Mouse (Mus musculus): ENCODE data around the gene Fam53b. TPM values are rescaled to one million over a fixed set of nuclear protein-coding genes. Genes with fewer than 3 reads are reported as not detected.

Gene Fam53b
- polyA plus RNA-seq, 1 experiment from 2014 or later, result 16.6 TPM

DNA sequence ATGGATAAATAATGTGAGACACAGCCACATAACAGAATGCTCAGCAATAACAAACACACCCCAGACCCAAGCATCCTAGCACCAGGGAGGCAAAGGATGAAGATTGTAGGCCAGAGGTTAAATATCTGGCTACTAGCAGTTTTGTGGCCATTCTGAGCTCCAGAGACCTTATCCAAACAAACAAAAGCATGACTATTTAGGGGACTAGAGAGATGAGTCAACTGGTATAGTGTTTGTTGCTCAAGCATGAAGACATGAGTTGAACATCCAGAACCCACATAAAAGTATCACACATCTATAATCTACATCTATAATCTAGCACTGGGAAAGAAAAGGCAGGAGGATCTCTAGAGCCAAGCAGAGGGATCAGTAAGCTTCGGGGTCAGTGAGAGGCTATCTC, 28.8 kb upstream of the Fam53b start:
- no peak overlapping the region for H3K4me2 ChIP-seq (replicated peaks)
- no peaks in the 10 kb centered on the region for H3K4me1 ChIP-seq (replicated peaks; ENCODE audit: control insufficient read depth, insufficient read depth, low read length)
- H3K27me3 ChIP-seq (ENCODE audit: control insufficient read depth, insufficient read depth, low read length), result no peaks in the 10 kb centered on the region
- no peaks in the 10 kb centered on the region for H3K9me3 ChIP-seq (ENCODE audit: control insufficient read depth, low read length)
- no peak overlapping the region for H3K4me3 ChIP-seq (replicated peaks; ENCODE audit: low read length)
- H3K27ac ChIP-seq, result no peak overlapping the region
- H3K36me3 ChIP-seq (replicated peaks; ENCODE audit: control insufficient read depth, insufficient read depth), result peaks cover 64% of the 10 kb centered on the region
- DNase-seq (ENCODE audit: low spot score), result no peak
- WGBS, result 95% methylated on average over 1 of the region's 1 CpGs
- H3K9ac ChIP-seq, result no peak overlapping the region
- no peak for ATAC-seq (ENCODE audit: low FRiP score)

DNA sequence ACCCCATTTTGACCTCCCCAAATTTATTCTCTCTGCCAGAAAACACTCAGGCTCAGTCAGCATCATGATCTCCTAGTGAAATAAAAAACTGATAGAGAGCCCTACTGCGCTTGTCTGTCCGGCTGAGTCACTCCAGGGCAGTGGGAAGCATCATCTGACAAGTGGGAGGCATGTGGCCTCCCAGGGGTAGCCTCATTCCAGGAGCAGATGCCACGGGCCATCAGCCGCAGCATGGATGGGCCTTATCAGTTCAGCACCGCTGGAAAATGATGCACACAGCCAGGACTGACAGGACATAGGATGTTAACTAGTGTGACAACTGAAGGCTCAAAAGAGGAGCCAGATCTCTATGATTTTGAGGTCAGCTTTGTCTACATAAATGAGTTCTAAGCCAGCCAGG, 27.6 kb upstream of the Fam53b start:
- DNase-seq (ENCODE audit: low spot score), result no peak
- Histone ChIP-seq H3K27me3 (ENCODE audit: control insufficient read depth, insufficient read depth, low read length) (no peaks in the 10 kb centered on the region), H3K9ac (no peak overlapping the region), H3K4me3 (replicated peaks; ENCODE audit: low read length) (no peak overlapping the region), H3K4me2 (replicated peaks) (no peak overlapping the region), H3K9me3 (ENCODE audit: control insufficient read depth, low read length) (no peaks in the 10 kb centered on the region), H3K4me1 (replicated peaks; ENCODE audit: control insufficient read depth, insufficient read depth, low read length) (no peaks in the 10 kb centered on the region), H3K27ac (no peak overlapping the region), H3K36me3 (replicated peaks; ENCODE audit: control insufficient read depth, insufficient read depth) (peaks cover 58% of the 10 kb centered on the region)
- no peak for ATAC-seq (ENCODE audit: low FRiP score)
- WGBS, result 70% methylated on average over 5 of the region's 5 CpGs

DNA sequence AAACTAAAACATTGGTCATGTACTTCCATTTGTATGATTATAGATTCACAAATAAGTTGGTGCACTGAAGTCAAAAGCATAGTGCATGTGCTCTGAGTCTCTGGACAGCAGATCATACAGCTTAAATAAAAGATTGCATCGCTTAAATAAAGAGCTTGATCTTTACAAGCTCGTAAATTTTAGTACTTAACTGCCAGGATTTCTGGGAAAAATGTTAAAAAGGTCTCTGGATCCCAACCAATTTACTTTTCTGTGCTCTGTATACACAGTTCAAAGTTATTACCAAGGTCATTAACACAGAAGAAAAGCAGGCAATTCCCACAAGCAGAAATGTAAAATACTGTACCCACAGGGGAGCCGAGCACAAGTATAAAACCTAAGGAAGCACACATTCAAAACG, 17.3 kb upstream of the Fam53b start:
- no peak for DNase-seq (ENCODE audit: low spot score)
- Histone ChIP-seq H3K4me1 (replicated peaks; ENCODE audit: control insufficient read depth, insufficient read depth, low read length) (no peaks in the 10 kb centered on the region), H3K4me3 (replicated peaks; ENCODE audit: low read length) (no peak overlapping the region), H3K9ac (no peak overlapping the region), H3K4me2 (replicated peaks) (no peak overlapping the region), H3K27me3 (ENCODE audit: control insufficient read depth, insufficient read depth, low read length) (no peaks in the 10 kb centered on the region), H3K36me3 (replicated peaks; ENCODE audit: control insufficient read depth, insufficient read depth) (peaks cover 57% of the 10 kb centered on the region), H3K9me3 (ENCODE audit: control insufficient read depth, low read length) (no peaks in the 10 kb centered on the region), H3K27ac (no peak overlapping the region)
- 81% methylated on average over 4 of the region's 4 CpGs for WGBS
- ATAC-seq (ENCODE audit: low FRiP score), result no peak

DNA sequence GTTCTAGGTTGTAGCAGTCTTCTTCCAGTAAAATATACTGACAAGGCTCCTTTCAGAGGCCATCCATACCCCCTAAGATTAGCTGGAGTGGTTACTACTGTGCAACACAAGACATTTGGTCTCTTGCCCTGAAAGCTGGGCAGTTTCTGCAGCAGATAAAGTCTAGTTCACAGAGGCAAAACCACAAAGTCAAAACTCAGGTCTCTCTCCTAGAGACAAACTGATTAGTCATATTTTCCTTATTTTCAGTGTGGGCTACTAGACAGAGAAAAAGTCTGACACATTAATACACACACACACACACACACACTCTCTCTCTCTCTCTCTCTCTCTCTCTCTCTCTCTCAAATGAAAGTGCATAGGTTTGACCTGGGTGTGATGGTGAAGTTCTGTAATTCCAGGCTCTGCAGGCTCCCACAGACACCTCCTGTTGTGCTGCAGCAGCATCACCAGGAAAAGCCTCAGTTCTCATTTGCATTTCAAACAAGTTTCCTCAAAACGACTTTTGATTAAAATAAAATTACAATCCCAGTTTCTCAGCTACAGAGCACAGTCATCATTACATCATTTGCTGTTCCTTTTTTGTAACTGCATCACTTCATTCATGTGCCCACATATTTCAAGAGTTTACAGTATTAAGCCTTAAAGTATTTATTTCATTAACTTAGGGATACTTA, 10.8 kb upstream of the Fam53b start:
- H3K9ac ChIP-seq, result no peak overlapping the region

DNA sequence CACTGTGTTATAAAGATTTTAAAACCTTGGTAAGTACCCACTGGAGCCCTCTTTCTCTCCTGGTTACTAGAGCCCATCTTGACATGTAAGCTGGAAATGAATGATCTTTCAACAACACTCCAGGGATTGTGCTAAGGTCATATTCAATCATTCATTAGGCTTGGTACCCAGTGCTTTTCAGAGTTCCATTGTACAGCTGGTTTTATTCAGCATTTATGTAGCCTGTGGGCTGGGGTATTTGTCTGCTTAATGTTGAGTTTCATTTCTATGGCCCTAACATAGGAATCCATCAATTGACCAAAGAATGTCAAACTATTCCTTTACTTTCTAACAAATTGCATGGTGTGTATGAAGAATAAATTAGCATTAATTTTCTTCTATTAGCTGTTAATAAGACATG, 10.1 kb upstream of the Fam53b start:
- Histone ChIP-seq H3K36me3 (replicated peaks; ENCODE audit: control insufficient read depth, insufficient read depth) (peaks cover 32% of the 10 kb centered on the region), H3K4me1 (replicated peaks; ENCODE audit: control insufficient read depth, insufficient read depth, low read length) (no peaks in the 10 kb centered on the region), H3K27me3 (ENCODE audit: control insufficient read depth, insufficient read depth, low read length) (no peaks in the 10 kb centered on the region), H3K9me3 (ENCODE audit: control insufficient read depth, low read length) (no peaks in the 10 kb centered on the region), H3K4me3 (replicated peaks; ENCODE audit: low read length) (no peak overlapping the region), H3K27ac (no peak overlapping the region), H3K4me2 (replicated peaks) (no peak overlapping the region), H3K9ac (no peak overlapping the region)
- no peak for DNase-seq (ENCODE audit: low spot score)
- ATAC-seq (ENCODE audit: low FRiP score), result no peak

More for the DNA sequence above, 10.8 kb upstream of the Fam53b start:
- Histone ChIP-seq H3K9me3 (ENCODE audit: control insufficient read depth, low read length) (no peaks in the 10 kb centered on the region), H3K36me3 (replicated peaks; ENCODE audit: control insufficient read depth, insufficient read depth) (peaks cover 32% of the 10 kb centered on the region), H3K4me2 (replicated peaks) (no peak overlapping the region), H3K27ac (no peak overlapping the region), H3K4me3 (replicated peaks; ENCODE audit: low read length) (no peak overlapping the region), H3K4me1 (replicated peaks; ENCODE audit: control insufficient read depth, insufficient read depth, low read length) (no peaks in the 10 kb centered on the region), H3K27me3 (ENCODE audit: control insufficient read depth, insufficient read depth, low read length) (no peaks in the 10 kb centered on the region)
- WGBS, result 21% methylated on average over 1 of the region's 1 CpGs
- ATAC-seq (ENCODE audit: low FRiP score) (no peak), DNase-seq (ENCODE audit: low spot score) (no peak)

DNA sequence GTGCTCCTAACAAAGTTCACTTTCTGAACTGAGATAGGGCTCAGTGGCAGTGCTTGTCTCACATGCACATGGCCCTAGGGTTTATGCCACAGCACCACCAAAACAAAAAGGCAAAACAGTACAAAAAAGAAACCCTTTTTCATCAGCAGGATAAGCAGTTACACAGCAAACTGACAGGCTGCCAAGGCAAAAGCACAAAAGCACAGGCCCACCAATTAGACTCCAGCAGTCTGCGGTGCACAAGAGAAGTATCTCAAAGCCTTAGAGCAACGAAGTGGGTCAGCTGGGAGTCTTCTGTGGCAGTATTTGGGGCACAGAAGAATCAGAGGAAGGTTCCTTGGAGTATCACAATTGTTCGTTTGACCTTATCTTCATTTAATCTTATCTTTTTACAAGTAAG, 7.0 kb upstream of the Fam53b start:
- no peaks in the 10 kb centered on the region for H3K4me1 ChIP-seq (replicated peaks; ENCODE audit: control insufficient read depth, insufficient read depth, low read length)
- no peak overlapping the region for H3K9ac ChIP-seq
- DNase-seq (ENCODE audit: low spot score) (no peak), ATAC-seq (ENCODE audit: low FRiP score) (no peak)
- WGBS, result 73% methylated on average over 3 of the region's 3 CpGs
- H3K27me3 ChIP-seq (ENCODE audit: control insufficient read depth, insufficient read depth, low read length), result no peaks in the 10 kb centered on the region
- H3K4me3 ChIP-seq (replicated peaks; ENCODE audit: low read length), result no peak overlapping the region
- H3K4me2 ChIP-seq (replicated peaks), result no peak overlapping the region
- peaks cover 11% of the 10 kb centered on the region for H3K36me3 ChIP-seq (replicated peaks; ENCODE audit: control insufficient read depth, insufficient read depth)
- H3K9me3 ChIP-seq (ENCODE audit: control insufficient read depth, low read length), result no peaks in the 10 kb centered on the region
- no peak overlapping the region for H3K27ac ChIP-seq

DNA sequence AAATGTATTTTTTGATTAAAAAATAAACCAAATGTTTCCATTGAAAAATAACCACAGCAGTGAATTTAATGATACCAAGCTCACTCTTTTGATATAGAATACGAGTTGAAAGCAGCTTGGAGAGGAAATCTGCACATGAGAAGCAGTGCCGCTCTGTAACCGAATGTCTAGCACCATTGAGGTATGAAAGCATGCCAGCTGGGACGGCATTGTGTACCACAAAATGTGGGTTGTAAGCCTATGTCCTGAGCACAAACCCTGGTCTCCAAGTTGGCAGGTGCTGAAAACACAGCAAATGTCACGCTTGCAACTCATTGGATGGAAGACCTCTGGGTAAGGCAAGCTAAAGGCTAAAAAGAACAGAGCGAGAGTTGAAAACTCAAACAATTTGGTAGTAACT, 3.4 kb upstream of the Fam53b start:
- no peak overlapping the region for H3K27ac ChIP-seq
- no peak for DNase-seq (ENCODE audit: low spot score)
- ATAC-seq (ENCODE audit: low FRiP score), result no peak
- H3K36me3 ChIP-seq (replicated peaks; ENCODE audit: control insufficient read depth, insufficient read depth), result no peaks in the 10 kb centered on the region
- 66% methylated on average over 6 of the region's 6 CpGs for WGBS
- H3K27me3 ChIP-seq (ENCODE audit: control insufficient read depth, insufficient read depth, low read length), result no peaks in the 10 kb centered on the region
- H3K4me3 ChIP-seq (replicated peaks; ENCODE audit: low read length), result no peak overlapping the region
- H3K9ac ChIP-seq, result no peak overlapping the region
- H3K4me2 ChIP-seq (replicated peaks), result no peak overlapping the region
- H3K9me3 ChIP-seq (ENCODE audit: control insufficient read depth, low read length), result no peaks in the 10 kb centered on the region
- peaks cover 6% of the 10 kb centered on the region for H3K4me1 ChIP-seq (replicated peaks; ENCODE audit: control insufficient read depth, insufficient read depth, low read length)

DNA sequence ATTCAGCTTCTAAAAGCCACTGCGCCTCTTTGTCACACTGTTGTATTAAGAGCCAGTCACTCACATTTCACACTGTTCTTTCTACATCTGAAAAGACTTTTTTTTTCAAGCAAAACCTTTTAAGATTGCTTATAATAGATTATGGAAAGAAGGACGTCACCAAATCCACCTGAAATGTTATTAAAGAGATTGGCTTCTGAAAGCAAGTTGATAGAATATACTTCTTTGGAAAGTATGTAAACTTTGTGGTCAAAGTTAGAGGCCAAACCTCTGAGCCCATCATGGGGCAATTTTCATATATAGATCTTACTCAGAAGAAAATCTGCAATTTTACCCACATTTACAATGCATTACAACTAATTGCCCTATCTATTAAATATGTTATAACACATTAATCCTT, 2.8 kb upstream of the Fam53b start:
- 39% methylated on average over 2 of the region's 2 CpGs for WGBS
- no peak overlapping the region for H3K27ac ChIP-seq

DNA sequence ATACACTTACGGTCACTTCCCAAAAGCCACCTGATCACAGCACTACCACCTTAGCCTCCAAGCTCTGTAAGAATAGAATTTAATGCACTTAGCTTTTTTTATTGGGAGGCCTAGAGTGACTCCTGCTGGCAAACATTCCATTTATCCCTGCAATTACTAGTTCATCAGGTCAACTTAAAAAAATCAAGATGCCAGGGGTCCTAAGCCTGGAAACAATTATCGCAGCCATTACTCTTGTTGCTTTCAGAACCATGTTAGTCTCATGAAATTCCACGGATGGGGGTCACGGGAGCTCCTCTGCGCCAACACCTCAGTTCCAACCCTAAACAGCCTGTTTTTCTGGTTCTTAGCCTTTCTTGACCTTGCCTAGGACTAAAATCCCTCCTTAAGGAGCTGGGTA, 1.4 kb upstream of the Fam53b start:
- Histone ChIP-seq H3K27me3 (ENCODE audit: control insufficient read depth, insufficient read depth, low read length) (no peaks in the 10 kb centered on the region), H3K27ac (no peak overlapping the region), H3K9me3 (ENCODE audit: control insufficient read depth, low read length) (no peaks in the 10 kb centered on the region), H3K4me1 (replicated peaks; ENCODE audit: control insufficient read depth, insufficient read depth, low read length) (peaks cover 24% of the 10 kb centered on the region), H3K36me3 (replicated peaks; ENCODE audit: control insufficient read depth, insufficient read depth) (no peaks in the 10 kb centered on the region), H3K4me2 (replicated peaks) (no peak overlapping the region), H3K4me3 (replicated peaks; ENCODE audit: low read length) (no peak overlapping the region), H3K9ac (no peak overlapping the region)
- DNase-seq (ENCODE audit: low spot score) (no peak), ATAC-seq (ENCODE audit: low FRiP score) (no peak)
- WGBS, result 86% methylated on average over 5 of the region's 5 CpGs

More for the DNA sequence above, 2.8 kb upstream of the Fam53b start:
- Histone ChIP-seq H3K4me2 (replicated peaks) (no peak overlapping the region), H3K4me1 (replicated peaks; ENCODE audit: control insufficient read depth, insufficient read depth, low read length) (peaks cover 11% of the 10 kb centered on the region), H3K9ac (no peak overlapping the region), H3K9me3 (ENCODE audit: control insufficient read depth, low read length) (no peaks in the 10 kb centered on the region), H3K36me3 (replicated peaks; ENCODE audit: control insufficient read depth, insufficient read depth) (no peaks in the 10 kb centered on the region), H3K27me3 (ENCODE audit: control insufficient read depth, insufficient read depth, low read length) (no peaks in the 10 kb centered on the region), H3K4me3 (replicated peaks; ENCODE audit: low read length) (no peak overlapping the region)
- no peak for DNase-seq (ENCODE audit: low spot score)
- no peak for ATAC-seq (ENCODE audit: low FRiP score)

DNA sequence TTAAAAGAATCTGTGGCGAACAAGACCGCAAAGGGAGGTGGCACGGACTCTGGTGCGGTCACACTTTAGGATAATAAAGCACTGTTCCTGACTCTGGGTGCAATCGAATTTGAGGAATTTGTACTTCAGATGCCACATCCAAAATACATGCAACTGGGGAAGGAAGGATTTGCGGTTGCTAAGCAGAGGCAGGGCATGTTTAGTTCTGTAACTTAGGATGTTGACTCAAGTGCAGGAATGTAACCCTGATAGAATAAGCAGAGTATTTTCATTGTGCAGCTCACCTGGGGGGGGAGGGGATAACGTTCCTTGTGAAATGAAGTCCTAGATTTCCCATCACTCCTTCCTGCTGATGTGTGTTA, 384 bp upstream of the Fam53b start:
- H3K27me3 ChIP-seq (ENCODE audit: control insufficient read depth, insufficient read depth, low read length), result no peaks in the 10 kb centered on the region
- WGBS, result under 1% methylated on average over 7 of the region's 7 CpGs
- DNase-seq (ENCODE audit: low spot score), result no peak
- peak overlapping the region; percentile 73 for H3K4me3 ChIP-seq (replicated peaks; ENCODE audit: low read length)
- H3K27ac ChIP-seq, result peak overlapping the region; percentile 89
- H3K9ac ChIP-seq, result peak overlapping the region; percentile 83
- H3K9me3 ChIP-seq (ENCODE audit: control insufficient read depth, low read length), result no peaks in the 10 kb centered on the region
- no peaks in the 10 kb centered on the region for H3K36me3 ChIP-seq (replicated peaks; ENCODE audit: control insufficient read depth, insufficient read depth)
- peak overlapping the region; percentile 93 for H3K4me2 ChIP-seq (replicated peaks)
- H3K4me1 ChIP-seq (replicated peaks; ENCODE audit: control insufficient read depth, insufficient read depth, low read length), result peaks cover 32% of the 10 kb centered on the region
- ATAC-seq (ENCODE audit: low FRiP score), result no peak
